Mouse (Mus musculus) heart, adult 2 months (tissue): ENCODE results near the gene Lonrf3.

Experiments used
- CTCF ChIP-seq: fragments of 200-600 bp; IDR thresholded peaks from 2 replicates; pipeline ENCODE4 v1.8.1; 2022; ENCODE audit warnings: antibody characterized with exemption, mild to moderate bottlenecking, moderate library complexity
- EP300 ChIP-seq: fragments of 200-500 bp; IDR thresholded peaks from 2 replicates; pipeline ENCODE4 v1.6.1; 2011; ENCODE audit warnings: low read depth, low read length, control low read depth; ENCODE audit not compliant: insufficient read depth
- POLR2A ChIP-seq: fragments of 200-500 bp; IDR thresholded peaks from 2 replicates; pipeline ENCODE4 v1.6.1; 2011; ENCODE audit warnings: mild to moderate bottlenecking, low read depth, low read length, control low read depth; ENCODE audit not compliant: insufficient read depth

- TF ChIP-seq CTCF: no peak
- no peak for TF ChIP-seq EP300
- no peak for TF ChIP-seq POLR2A
Observed at GRCm38 (mm10) chrX:36278750-36279149, 49.4 kb upstream of the Lonrf3 start.
